Mouse (Mus musculus) T-cell, adult 2 months (primary cell): ENCODE measurements at regions not wholly inside any gene's neighbourhood (a gene's known extent, or its start where the extent isn't known, plus 50 kb on each side); places are given as distances from the start of the nearest gene placed in this dataset.

ENCODE experiments used
- DNase-seq: peaks from one replicate; pipeline ENCODE4 v3.0.0; 2022; ENCODE audit warnings: low spot score

DNA sequence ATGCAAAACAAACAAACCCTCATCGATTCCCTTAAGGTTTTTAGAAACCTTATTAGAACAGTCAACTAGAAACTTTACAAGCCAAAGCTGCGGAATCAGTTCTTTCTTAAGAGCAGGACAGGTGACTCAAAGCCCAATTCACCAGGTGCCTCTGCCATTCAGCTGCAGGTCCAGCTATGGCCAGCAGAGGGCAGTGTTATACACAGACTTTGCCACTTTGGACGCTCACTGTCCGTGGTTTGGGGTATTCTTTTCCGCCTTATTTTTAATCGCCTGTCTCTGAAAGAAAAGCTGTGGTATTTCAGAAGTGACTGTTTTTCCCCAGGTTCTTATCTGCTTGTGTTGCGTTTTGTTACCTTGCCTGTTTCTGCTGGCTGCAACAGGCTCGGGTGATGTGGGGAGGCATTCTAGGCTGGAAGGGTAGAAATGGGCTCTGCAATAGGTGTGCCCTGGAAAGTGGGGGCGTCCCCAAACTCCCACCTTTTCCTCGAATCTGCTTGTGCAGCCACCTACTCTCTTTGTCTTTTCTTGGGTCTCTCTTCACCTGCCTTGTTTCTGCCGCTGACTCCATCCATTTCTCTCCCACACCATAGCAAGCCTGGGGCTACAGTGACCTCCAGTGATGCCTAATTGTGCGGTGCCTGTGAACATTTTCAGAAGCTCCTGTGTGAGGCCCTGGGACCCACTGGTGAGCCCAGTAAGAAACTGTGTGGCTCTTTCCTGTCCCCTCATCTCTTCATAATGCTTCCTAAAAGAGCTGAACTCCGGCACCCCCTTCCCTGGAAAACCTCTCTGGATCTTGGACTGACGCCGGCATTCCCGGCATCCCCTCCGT lies 142.4 kb downstream of the Mtx3 start:
- DNase-seq = peak; percentile 65

GRCm38 (mm10) chr13:92987691-92988090 lies 143.1 kb downstream of the Mtx3 start:
- DNase-seq = no peak

GRCm38 (mm10) chr13:92988600-92988999 lies 144.0 kb downstream of the Mtx3 start:
- no peak for DNase-seq

- DNase-seq = no peak
These were observed 146.0 kb downstream of the Mtx3 start for GRCm38 (mm10) chr13:92990316-92991206.
